Mouse (Mus musculus) lung, postnatal 25 days (tissue): Measurements from ENCODE around the gene Edaradd.
"Not testable (repeated sequence)": the region's sequence is repeated elsewhere in the genome, so short reads cannot be mapped to it uniquely, and the experiment has no call there.

ENCODE experiments used
- DNase-seq: peaks from one replicate; pipeline ENCODE4 v3.0.0; 2022; ENCODE audit warnings: low spot score

The Edaradd gene

DNA sequence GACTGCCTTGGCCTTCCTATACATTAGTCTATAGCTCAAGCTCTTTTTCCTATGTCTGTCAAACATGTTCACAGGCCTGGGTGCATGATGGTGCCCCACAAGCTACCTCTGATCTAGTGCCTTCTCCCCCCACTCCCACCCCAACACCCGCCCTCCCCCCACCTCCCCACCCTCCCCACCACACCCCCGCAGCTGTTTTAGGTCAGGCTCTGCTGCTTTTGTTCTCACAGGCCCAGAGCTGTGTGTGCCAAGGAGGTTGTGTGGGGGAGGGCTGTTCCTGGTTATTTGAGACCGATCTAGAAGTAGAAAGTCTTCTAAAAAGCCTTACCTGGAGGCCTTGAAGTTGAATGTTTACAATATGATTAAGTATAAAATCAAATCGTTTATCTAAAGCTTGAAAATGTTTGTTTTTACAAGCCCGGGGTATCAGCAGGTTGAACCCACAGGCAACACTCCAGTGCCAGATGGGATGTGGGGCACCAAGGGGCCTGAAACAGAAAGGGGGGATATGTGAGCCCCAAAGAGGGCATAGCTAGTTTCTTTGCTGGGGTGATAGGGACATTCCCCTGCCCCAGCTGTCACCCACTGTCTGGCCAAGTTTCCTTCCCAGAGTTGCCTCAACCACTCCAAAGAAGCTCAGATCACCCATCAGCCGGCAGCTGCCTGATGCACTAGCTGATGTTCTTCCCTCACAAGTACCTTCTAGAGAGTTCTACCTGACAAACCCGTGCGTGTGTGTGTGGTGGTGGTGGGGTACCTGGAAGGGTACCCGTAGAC lies 8.9 kb downstream of the Edaradd start:
- DNase-seq: no peak

DNA sequence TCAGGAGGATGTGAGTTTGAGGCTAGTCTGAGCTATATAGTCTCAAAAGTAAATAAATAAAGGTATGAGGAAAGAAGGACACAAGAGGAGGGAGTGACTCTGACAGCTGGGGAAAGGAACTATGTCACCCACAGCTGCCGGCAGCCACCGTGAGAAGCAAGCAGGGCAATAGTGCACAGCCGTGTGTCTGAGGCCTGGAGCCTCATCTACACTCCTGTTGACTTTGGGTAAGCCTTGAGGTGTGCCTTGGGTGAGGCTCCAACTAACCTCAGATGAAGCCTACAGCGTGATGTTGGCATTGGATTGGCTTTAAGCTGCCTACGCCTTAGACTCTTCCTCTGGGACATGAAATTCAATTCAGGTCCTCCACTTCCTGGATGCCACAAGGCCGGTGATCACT lies 10.2 kb downstream of the Edaradd start:
- DNase-seq: no peak

DNA sequence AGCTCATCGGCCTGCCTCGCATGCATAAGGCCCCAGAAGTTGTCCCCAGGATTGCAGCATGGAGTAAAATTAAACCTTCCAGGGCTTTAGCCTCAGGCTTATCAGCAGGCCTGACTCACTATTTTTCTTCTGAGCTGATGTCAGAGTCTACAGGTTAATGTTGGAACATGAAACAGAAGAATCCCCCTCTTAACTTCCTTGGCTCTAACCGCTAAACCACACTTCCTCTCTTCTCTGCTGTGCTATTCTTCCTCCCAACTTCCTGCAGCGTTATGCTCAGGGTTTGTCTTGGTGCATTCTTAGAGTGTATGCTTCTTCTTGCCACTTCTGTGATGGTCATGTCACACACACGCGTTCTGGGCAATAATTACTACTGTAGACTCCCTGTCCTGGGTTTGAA lies 12.8 kb downstream of the Edaradd start:
- DNase-seq: no peak

DNA sequence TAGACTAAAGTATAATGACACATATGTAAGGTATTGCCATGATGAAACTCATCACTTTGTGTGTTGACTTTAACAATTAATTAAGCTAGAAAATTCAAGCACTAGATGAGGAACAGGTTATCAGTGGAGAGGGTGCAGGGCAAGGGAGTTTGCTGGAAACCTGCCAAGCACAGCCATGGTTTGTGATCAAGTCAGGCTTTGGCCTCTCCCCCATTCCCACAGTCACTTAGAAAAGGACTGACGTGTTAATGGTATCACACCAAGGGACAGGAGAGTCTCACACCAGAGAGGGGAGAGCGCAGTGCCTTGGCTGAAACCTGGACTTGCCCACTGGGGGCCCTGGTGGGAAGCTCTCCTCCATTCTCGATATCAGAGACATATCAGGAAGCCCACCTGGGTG lies 14.9 kb downstream of the Edaradd start:
- no peak for DNase-seq

DNA sequence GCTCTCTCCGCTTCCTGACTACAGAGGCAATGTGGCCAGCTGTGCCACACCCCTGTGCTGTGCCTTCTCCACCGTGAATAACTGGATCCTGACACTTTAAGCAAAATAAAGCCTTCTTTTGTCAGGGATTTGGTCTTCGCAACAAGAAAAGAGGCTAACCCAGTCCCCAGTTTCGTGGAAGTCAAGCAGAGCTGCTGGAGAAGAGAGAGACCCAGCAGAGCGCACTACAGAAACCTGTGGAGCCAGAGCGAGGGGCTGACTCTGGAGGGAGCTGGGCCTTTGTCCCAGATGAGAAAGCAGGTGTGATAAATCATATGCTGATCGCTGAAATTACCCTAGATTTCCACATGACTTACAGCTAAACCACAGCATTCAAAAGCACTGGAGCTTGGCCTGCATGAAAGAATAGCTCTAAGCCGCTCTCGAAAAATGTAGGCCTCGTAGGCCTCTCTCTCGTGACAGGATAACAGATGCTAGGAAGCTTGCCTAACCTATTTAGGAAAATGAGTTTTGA lies 16.9 kb downstream of the Edaradd start:
- DNase-seq: no peak

DNA sequence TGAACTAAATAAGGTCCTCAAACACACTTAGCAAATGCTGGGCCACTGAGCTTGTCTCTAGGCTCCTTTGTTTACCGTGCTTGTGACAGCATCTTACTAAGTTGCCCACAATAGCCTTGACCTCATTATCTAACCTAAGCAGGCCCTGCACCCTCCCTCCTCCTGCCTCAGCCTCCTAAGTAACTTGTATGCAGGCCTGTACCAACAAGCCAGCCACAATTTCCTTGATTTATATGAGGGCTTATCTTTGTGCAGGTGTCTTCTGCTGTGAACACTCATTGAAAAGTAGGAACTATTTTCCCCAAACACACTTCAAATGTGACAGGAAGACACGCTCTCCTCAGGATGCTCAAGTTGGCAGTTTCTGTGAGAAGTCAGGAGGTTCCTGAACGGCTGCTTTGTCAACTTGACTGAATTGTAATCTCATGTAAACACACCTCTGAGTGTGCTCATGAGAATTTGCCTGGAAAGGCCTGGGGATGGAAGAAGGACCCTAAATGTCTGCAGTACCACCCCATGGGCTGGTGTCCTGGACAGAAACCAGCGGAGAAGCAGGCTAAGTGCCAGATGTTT lies 17.5 kb downstream of the Edaradd start:
- no peak for DNase-seq

DNA sequence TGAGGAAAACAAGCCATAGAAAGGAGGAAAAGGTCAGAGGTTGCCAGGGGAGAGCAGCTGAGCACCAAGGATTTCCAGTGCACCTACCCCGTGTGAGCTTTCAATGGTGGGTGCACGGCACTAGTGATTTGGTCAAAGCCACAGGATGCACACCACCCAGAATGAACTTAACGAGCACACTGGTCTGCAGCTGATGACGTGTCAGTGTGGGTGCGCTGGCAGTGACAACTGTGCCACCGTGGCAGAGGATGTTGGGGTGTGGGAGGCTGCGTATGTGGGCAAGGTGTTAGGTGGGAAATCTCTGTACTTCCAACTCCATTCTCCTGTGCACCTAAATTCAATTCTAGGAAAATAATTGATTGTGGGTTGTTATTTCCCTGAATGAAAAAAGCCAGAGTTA lies 21.1 kb downstream of the Edaradd start:
- DNase-seq: no peak

DNA sequence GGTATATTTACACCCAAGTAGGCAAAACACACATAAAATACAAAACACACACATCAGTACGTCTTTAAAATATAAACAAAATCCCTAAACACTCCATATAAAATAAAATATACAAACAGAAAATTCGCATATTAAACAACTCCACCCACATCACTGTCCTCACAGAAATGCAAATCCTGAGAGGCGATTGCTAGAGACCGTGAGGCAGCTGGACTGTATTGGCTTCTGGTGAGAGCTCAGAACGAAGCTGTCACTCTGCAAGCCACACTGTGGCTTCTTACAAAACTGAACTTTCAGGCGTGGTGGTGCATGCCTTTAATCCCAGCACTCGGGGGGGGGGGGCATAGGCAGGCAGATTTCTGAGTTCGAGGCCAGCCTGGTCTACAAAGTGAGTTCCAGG lies 22.4 kb downstream of the Edaradd start:
- no peak for DNase-seq

DNA sequence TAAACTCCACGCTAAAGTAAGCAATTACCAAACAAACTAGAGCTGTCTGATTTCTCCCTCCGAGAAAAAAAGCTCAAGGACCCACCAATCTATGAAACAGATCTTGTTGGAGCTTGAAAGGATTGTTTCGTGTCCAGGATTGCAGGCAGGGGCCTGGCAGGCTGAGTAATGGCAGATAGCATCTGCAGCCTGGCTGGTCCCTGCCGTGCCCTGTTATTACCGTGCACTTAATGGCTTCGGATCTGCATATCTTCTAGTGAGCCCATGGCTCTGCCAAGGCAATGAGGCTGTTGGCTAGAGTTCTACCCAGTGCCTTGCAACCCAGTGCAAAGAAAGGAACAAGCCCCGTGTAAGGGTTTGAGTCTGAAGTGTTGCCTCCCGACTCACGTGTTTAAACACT lies 25.5 kb downstream of the Edaradd start:
- no peak for DNase-seq

DNA sequence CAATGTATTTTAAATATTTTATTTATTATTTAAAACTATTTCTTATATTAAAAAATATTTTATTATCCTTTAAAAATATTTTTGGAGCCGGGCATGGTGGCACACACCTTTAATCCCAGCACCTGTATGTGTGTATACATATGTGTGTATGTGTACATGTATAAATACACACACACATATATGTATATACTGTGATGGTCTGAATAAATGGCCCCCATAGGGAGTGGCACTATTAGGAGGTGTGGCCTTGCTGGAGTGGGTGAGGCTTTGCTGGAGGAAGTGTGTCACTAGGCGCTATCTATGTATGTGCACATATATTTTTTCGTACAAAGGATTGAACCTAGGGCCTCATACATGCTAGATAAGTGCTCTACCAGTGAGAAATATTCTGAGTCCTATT lies 27.7 kb downstream of the Edaradd start:
- DNase-seq: no peak

DNA sequence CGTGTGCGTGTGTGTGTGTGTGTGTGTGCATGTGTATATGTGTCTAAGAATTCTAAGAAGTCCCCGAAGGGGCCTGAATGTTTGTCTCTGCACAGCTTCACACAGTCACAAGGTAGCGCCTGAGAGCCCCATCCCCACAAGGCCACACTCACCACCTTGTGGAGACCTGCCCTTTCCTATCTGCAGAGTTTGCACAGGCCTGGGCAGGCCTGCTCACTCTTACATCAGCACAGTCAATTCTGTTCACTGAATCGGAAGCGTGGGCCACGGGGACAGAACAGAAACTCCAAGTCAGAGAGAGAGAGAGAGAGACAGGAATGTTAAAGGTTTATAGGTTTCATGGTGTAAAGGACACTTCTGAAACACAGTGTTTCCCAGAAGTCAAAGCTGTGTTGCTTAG lies 34.6 kb downstream of the Edaradd start:
- DNase-seq: no peak

DNA sequence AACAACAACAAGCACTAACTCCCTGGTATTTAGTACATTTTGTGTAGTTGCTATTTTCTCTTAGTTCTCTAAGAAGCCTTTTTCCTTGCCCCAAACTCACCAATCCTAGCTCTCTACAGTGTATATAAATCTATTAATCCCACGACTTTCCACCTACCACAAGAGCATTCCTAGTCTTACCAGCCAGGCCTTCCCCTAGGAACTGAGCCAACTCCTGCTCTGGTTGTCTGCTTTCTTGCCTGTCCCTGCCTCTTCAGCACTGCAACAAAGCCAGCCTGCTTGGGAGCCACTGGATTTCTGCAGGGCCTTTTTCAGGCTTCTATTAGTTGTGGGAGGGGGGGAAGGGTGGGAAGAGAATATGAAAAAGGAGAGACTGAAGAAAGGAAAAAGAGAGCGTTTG lies 35.0 kb downstream of the Edaradd start:
- DNase-seq: no peak

DNA sequence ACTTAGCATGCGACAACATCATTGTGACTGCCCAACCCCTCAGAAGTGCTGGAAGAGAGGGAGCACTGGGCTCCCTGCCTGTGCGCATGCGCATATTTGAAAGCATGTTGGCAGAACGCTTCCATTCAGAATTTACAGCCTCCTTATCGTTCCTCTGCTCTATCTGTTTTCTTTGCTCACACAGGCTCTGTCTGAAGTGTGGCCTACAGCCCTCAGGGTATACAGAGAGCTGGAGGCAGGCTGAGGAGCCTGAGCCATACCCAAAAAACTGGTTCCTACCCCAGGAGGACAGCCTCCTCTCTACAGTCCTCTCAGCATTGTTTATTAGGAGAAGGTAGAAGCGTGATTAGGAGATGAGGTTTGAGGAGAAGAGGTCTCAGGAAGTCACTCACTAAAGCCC lies 40.4 kb downstream of the Edaradd start:
- no peak for DNase-seq

DNA sequence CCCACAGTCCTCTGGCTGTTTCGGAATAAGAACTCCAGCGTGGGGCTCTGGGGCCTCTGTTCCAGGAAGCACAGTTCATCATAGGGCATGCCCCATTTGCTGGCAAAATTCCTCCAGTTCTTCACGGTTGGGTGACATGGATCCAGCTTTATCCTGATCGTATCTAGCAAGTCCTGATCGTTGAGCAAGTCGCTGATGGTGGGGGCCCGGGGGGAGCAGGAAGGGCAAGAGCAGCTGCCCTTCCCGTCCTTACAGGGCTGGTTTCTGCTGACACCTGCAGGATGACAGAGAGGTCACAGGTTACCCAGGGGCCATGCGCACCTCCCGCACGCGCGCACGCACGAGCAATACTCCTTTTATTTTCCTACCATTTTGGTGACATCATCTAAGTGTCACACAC lies 41.9 kb downstream of the Edaradd start:
- DNase-seq: no peak

DNA sequence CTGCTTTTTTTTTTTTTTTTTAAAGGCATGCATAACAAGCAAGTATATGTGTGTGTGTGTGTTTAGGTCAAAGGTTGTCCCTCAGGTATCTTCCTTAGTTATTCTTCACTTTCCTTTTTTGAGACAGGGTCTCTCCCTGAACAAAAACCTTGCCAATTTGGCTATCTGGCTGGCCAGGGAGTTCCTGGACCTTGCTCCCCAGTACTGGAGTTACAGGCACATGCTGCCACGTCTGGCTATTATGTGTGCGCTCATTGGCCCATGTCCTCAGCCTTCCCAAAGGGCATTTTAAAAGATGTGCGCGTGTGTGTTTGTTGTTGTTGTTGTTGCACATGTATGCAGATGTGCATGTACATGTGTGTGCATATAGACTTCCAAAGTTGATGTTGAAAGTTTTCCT lies 43.4 kb downstream of the Edaradd start:
- DNase-seq: no peak

DNA sequence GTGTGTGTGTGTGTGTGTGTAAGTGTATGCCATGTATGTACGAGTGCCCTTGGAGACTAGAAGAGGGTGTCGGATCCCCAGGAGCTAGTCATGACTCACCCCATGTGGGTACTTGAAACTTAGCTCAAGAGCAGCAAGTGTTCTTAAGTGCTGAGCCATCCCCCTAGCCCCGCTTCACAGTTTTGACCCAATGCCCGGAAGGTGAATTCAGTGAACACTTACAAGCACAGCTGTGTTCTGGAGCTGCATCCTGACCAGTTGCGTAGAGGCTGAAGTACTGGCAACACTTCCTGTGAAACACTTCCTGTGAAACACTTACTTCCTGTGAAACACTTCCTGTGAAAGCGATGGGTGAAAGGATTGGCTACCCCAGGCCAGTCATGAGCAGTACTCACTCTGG lies 45.0 kb downstream of the Edaradd start:
- DNase-seq: peak; percentile 63

DNA sequence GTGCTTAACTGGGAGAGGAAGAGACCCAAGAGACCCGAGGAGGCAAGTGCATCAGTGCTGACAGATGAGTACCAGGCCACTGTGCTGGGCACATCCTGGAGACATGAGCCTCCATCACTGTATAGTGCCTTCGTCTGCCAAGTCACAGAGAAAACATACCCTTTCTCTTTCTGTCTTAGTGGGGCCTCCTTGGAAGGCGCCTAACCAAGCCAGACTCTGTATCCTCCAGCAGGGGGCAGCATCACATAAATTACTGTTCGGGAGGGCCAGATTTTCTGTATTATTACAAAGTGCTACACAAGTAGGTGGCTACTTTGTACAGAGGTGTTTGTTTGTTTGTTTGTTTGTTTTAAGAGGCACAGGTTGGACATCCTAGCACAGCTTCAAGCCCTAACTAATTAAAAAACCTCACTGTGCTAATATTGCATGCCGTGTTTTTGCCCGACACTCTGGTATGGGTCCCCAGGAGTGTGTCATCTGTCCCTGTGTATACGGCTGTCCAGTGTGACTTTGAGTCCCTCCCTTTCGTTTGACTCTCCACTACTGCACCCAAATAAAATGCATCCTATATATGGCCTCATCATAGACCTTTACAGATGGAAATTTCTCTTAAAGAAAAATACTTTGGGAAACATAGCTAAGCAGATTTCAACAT lies 46.4 kb downstream of the Edaradd start:
- peak; percentile 73 for DNase-seq

DNA sequence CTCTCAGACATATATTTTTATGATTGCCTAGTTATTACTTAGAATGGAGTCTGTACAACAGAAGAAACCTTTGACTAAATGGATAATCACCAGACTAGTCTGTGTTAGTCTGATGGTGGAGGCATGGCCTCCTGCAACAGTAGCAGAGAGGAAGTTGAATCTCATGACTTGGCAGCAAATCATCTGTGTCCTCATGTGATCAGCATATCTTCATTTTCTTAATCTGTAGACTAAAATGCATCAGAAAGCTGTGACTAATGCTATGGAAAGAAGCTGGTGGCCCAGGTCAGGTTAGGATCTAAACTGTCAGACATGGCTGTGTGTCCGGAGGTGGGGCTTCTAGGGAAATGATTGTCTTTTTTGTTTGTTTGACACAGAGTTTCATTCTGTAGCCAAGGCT lies 51.8 kb downstream of the Edaradd start:
- DNase-seq: peak; percentile 8

DNA sequence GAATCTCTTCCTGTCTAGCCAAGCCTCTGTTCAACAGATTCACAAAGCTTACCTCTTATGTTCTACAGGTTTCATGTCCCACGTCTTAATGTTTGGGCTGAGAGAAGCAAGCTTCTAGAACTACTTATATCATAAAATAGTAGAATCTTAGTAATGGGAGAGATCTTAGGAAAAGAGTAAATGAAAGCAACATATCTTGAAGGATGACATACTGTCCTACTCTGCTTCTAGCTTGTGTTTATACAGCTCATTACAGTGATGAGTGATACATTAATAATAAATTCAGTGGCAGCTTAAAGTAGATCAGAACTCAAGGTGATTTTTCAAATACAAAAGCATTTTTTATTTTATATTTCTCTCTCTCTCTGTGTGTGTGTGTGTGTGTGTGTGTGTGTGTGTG lies 55.4 kb downstream of the Edaradd start, which contains the start of gene Lgals8:
Lgals8 (minus strand) TSS at position 101 of the 400 bp plus-strand sequence.
- DNase-seq: no peak

DNA sequence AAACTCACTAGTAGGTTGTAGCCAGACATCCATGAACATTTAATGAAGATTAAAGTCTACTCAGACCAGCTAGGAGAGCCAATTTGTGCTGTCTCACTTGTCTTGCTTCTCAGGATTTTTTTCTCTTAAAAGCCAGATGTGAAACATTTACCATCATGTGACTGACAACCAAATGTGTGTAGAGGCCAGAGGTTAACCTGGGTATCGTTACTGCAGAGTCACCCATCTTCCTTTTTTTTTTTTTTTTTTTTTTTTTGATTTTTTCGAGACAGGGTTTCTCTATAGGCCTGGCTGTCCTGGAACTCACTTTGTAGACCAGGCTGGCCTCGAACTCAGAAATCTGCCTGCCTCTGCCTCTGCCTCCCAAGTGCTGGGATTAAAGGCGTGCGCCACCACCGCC lies 56.1 kb downstream of the Edaradd start:
- not testable (repeated sequence) for DNase-seq

DNA sequence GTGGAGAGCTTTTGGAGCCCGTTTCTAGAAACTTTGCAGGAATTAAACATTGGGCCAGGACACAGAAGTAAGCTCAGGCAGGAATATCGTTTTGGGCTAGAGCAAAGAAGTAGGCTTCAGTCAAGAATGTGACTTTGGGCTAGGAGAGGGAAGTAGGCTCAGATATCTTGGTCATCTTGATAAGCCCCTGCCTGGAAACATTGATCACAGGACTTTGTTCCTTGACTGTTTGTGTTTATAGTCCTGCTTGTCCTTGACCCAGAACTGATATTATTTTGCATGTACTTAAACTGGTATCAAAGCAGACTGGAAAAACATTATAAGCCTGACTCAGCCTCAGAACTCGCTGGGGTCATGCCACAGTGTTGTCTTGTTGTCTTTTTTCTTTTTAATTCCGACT lies 57.6 kb downstream of the Edaradd start:
- no peak for DNase-seq

DNA sequence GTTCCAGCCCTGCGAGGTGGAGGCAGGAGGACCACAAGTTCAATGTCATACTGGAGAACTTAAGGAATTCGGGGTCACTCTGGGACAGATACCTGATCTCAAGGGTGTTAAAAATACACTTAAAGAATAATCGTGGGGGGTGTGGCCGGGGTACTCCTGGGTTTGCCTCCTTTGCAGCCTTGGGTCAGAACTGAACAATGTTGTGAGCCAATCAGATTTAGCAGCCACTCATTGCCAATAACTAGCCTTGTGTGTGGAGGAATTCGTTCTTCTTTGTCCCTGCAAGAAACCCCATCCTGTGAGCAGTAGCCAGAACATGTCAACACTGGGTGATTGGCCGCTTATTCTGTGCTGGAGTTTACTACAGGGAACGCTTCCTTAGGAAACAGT lies 58.5 kb downstream of the Edaradd start:
- no peak for DNase-seq
